Mouse (Mus musculus) intestine, embryonic 14.5 days (tissue): ENCODE data around the gene Alppl2. TPM values are rescaled to one million over a fixed set of nuclear protein-coding genes. Genes with fewer than 3 reads are reported as not detected.

Source experiments
- ATAC-seq: fragments of 200-750 bp; cut with Nextera tagmentation; replicated peaks from 2 replicates; pipeline ENCODE4 v1.8.0; 2017; ENCODE audit warnings: low read depth, moderate number of reproducible peaks, moderate TSS enrichment, moderate library complexity; ENCODE audit not compliant: low FRiP score, low TSS enrichment
- DNase-seq: peaks from one replicate; pipeline ENCODE4 v3.0.0-alpha.2; 2018; ENCODE audit warnings: low spot score
- H3K27ac ChIP-seq: fragments of 300-500 bp; sonication (generic); 2 replicates; pipeline ENCODE4 v1.5.1; 2014; ENCODE audit warnings: low read depth, mild to moderate bottlenecking, control low read depth
- H3K27me3 ChIP-seq: fragments of 300-500 bp; sonication (generic); replicated peaks from 2 replicates; pipeline ENCODE4 v1.6.1; 2014; ENCODE audit warnings: low read length, control low read depth; ENCODE audit not compliant: control insufficient read depth, insufficient read depth
- H3K36me3 ChIP-seq: fragments of 300-500 bp; sonication (generic); 2 replicates; pipeline ENCODE4 v1.6.1; 2014; ENCODE audit warnings: low read length, control low read depth; ENCODE audit not compliant: control insufficient read depth, insufficient read depth
- H3K4me1 ChIP-seq: fragments of 300-500 bp; sonication (generic); replicated peaks from 2 replicates; pipeline ENCODE4 v1.6.1; 2014; ENCODE audit warnings: low read length, control low read depth, mixed read lengths; ENCODE audit not compliant: control insufficient read depth, insufficient read depth
- H3K4me2 ChIP-seq: fragments of 300-500 bp; sonication (generic); 2 replicates; pipeline ENCODE4 v1.6.1; 2014; ENCODE audit warnings: low read length
- H3K4me3 ChIP-seq: fragments of 300-500 bp; sonication (generic); 2 replicates; pipeline ENCODE4 v1.5.1; 2014; ENCODE audit warnings: low read depth, low read length, control low read depth, mixed read lengths
- H3K9ac ChIP-seq: fragments of 300-500 bp; sonication (generic); 2 replicates; pipeline ENCODE4 v1.6.1; 2014; ENCODE audit warnings: mild to moderate bottlenecking, low read length
- H3K9me3 ChIP-seq: fragments of 300-500 bp; sonication (generic); 2 replicates; pipeline ENCODE4 v1.6.1; 2016; ENCODE audit warnings: low read length, control low read depth; ENCODE audit not compliant: control insufficient read depth
- WGBS: fragments of 180-500 bp; shearing (Covaris S2); extraction: QIAGEN DNeasy Blood & Tissue Kit; methylation state at CpG from one replicate; pipeline ENCODE4 v1.1.7; 2014; 5-methylcytosine and 5-hydroxymethylcytosine counted together
- polyA plus RNA-seq: library from polyadenylated mRNA; unstranded; fragments of >200 nt; fragmentation: Nextera tagmentation; extraction: Ambion mirVana; gene quantifications from 2 replicates; pipeline ENCODE4 v1.2.1, GENCODE M21; 2014

Gene Alppl2
- polyA plus RNA-seq, 1 experiment from 2014 or later, result not detected

DNA sequence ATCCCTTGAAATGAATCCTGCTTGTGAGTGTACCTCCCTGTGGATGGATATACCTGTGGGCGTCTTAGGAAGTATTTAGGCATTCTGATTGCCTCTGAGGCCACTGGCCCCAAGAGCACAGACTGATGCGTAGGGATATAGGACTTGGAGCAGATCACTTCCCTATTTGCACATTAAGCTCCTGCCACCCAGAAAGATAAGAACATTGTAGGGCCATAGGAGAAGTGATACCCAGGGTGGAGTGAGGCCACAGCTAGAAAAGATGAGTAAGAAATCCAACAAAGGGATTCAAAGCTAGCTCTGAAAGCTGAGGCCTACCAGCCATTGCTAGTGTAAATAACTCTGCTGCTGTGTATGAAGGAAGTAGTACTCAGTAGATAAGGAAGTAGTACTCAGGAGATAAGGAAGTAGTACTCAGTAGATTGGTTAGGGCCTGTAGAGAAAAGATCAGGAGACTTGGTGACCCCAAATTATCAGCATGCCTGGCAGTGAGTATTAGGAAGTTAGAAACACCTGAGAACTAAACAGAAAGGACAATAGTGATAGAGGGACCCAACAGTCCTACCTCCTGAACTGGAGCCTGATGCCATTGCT is 51.2 kb downstream of the Alppl2 start:
- DNase-seq (no peak), ATAC-seq (no peak)
- Histone ChIP-seq H3K27ac (no peak overlapping the region), H3K4me3 (no peak overlapping the region), H3K9ac (no peak overlapping the region), H3K4me1 (peaks cover 25% of the 10 kb centered on the region), H3K27me3 (no peaks in the 10 kb centered on the region), H3K36me3 (no peaks in the 10 kb centered on the region), H3K4me2 (no peak overlapping the region), H3K9me3 (no peaks in the 10 kb centered on the region)
- 89% methylated on average over 2 of the region's 2 CpGs for WGBS

Other genes with a start within 250 kb of the Alppl2 start
- gene Alpi, start 11.7 kb upstream of the Alppl2 start, polyA plus RNA-seq, result 8.5 and 16.5 TPM in 2 replicates
- gene Akp3, start 35.0 kb upstream of the Alppl2 start, polyA plus RNA-seq, result not detected in 2 replicates
- 1.3 and 1.5 TPM in 2 replicates for gene Ecel1, start 66.6 kb upstream of the Alppl2 start, polyA plus RNA-seq
- gene Prss56, start 93.4 kb upstream of the Alppl2 start, polyA plus RNA-seq, result not detected in 2 replicates
- not detected in 2 replicates for gene Chrnd, start 100.7 kb upstream of the Alppl2 start, polyA plus RNA-seq
- not detected in 2 replicates for gene Chrng, start 114.7 kb upstream of the Alppl2 start, polyA plus RNA-seq
- gene Eif4e2, start 124.0 kb upstream of the Alppl2 start, polyA plus RNA-seq, result 131 and 141 TPM in 2 replicates
- 0.16 TPM in 1 of 2 replicates, not detected in the other for gene Efhd1, start 174.4 kb upstream of the Alppl2 start, polyA plus RNA-seq
- gene Gigyf2, start 237.1 kb upstream of the Alppl2 start, polyA plus RNA-seq, result 44.9 and 45.2 TPM in 2 replicates